19 mouse cellular contexts compared by ENCODE assay signal in genomic region chr2:60851057-60851718, GRCm38 (mm10).
DNase-seq lines count a peak whose midpoint lies in the region; ATAC-seq and TF ChIP-seq lines count a peak whose summit lies in the region.
"Had no signal": no experiment of that assay in that cellular context is flagged by ENCODE, and none has a peak within 500 bp of the region (broad histone marks: within the 10 kb centered on the region; RNA-seq: fewer than 3 reads in every experiment).

No protein-coding gene starts in this region.

- TF ChIP-seq CTCF in gastrocnemius, adult 2 months (IDR thresholded peaks at IDR 0.05) = no peak
- no peak for TF ChIP-seq CTCF in stomach, postnatal 0 days (IDR thresholded peaks at IDR 0.05; ENCODE audit: low read depth)

- peaks cover 44% of the 10 kb centered on the region for H3K4me1 ChIP-seq in lung, embryonic 16.5 days (replicated peaks; ENCODE audit: control insufficient read depth, insufficient read depth, low read length)
- H3K4me1 ChIP-seq in stomach, postnatal 0 days (replicated peaks; ENCODE audit: control insufficient read depth, insufficient read depth) = peaks cover 2% of the 10 kb centered on the region; the same call in 1 of the 2 replicates

- H3K27me3 ChIP-seq in lung, embryonic 16.5 days (ENCODE audit: control insufficient read depth, insufficient read depth, low read depth, low read length) = no peaks in the 10 kb centered on the region
- H3K27me3 ChIP-seq in stomach, postnatal 0 days (ENCODE audit: control insufficient read depth, insufficient read depth, low read length) = no peaks in the 10 kb centered on the region
- H3K27me3 ChIP-seq: liver, embryonic 12.5 days; midbrain, embryonic 13.5 days had no signal

- peak overlapping the region; percentile 35 for H3K27ac ChIP-seq in gastrocnemius, adult 2 months
- H3K27ac ChIP-seq in lung, embryonic 16.5 days (ENCODE audit: low read length) = peak overlapping the region; percentile 31
- 0 out of 2 replicates have a peak overlapping the region, but pooled peaks have one; percentile 49 for H3K27ac ChIP-seq in stomach, postnatal 0 days (replicated peaks)
- H3K27ac ChIP-seq: hindbrain, postnatal 0 days; liver, embryonic 12.5 days; midbrain, embryonic 13.5 days had no signal

- no peaks in the 10 kb centered on the region for H3K36me3 ChIP-seq in lung, embryonic 16.5 days (ENCODE audit: control insufficient read depth, insufficient read depth, low read length)
- H3K36me3 ChIP-seq in stomach, postnatal 0 days (ENCODE audit: control insufficient read depth, insufficient read depth, low read length) = no peaks in the 10 kb centered on the region
- H3K36me3 ChIP-seq: liver, embryonic 12.5 days; midbrain, embryonic 13.5 days had no signal

- peak overlapping the region; percentile 22; the same call in 1 of the 2 replicates for H3K4me2 ChIP-seq in lung, embryonic 16.5 days (ENCODE audit: low read depth, low read length)
- no peak overlapping the region for H3K4me2 ChIP-seq in stomach, postnatal 0 days (replicated peaks; ENCODE audit: low read depth)
- H3K4me2 ChIP-seq: liver, embryonic 12.5 days; midbrain, embryonic 13.5 days had no signal

- no peak for TF ChIP-seq EP300 in stomach, postnatal 0 days (optimal IDR thresholded peaks at IDR 0.05)

- no peak for DNase-seq in gastrocnemius, adult 2 months
- DNase-seq in gastrocnemius, postnatal 25 days = no peak
- DNase-seq in lung, adult 18-20 months = peak; percentile 78 to 85
- no peak for DNase-seq in lung, postnatal 14 days
- DNase-seq in stomach, postnatal 0 days (ENCODE audit: low spot score) = no peak
- DNase-seq in left cerebral cortex, adult 11 months (ENCODE audit: low spot score) = no peak
- DNase-seq in MN1 (ENCODE audit: low spot score) = no peak
- DNase-seq: adrenal gland, postnatal 36 days; cerebellum, adult 2 months; gastrocnemius, postnatal 10 days; kidney, adult 11 months; kidney, postnatal 36 days; layer of hippocampus, adult 9-11 months; retina, postnatal 1 day had no signal

- intact Hi-C loops in gastrocnemius, adult 2 months (cut with DNase I) = loop anchor here (5.0 kb wide), 2 partner anchors 49 to 51 kb away; no protein-coding TSS in a partner anchor

- ATAC-seq in lung, embryonic 16.5 days (ENCODE audit: low read depth) = peak; percentile 69
- no peak for ATAC-seq in stomach, postnatal 0 days (ENCODE audit: low FRiP score, low TSS enrichment)
- ATAC-seq: forebrain, embryonic 16.5 days; hindbrain, postnatal 0 days; liver, embryonic 12.5 days; midbrain, embryonic 13.5 days had no signal

- H3K9me3 ChIP-seq in lung, embryonic 16.5 days (ENCODE audit: control insufficient read depth, low read length) = no peaks in the 10 kb centered on the region
- H3K9me3 ChIP-seq in stomach, postnatal 0 days (ENCODE audit: control insufficient read depth, low read length) = no peaks in the 10 kb centered on the region
- H3K9me3 ChIP-seq: liver, embryonic 12.5 days; midbrain, embryonic 13.5 days had no signal

- H3K4me3 ChIP-seq in gastrocnemius, adult 2 months = peak overlapping the region; percentile 41
- H3K4me3 ChIP-seq in lung, embryonic 16.5 days (ENCODE audit: low read length) = no peak overlapping the region
- no peak overlapping the region for H3K4me3 ChIP-seq in stomach, postnatal 0 days (ENCODE audit: low read depth, low read length)
- H3K4me3 ChIP-seq: liver, embryonic 12.5 days; midbrain, embryonic 13.5 days had no signal

- H3K9ac ChIP-seq in lung, embryonic 16.5 days (ENCODE audit: low read length) = no peak overlapping the region
- no peak overlapping the region for H3K9ac ChIP-seq in stomach, postnatal 0 days (ENCODE audit: low read length)
- H3K9ac ChIP-seq: liver, embryonic 12.5 days; midbrain, embryonic 13.5 days had no signal

- WGBS in lung, embryonic 16.5 days = 37% methylated on average over 14 of the region's 14 CpGs
- WGBS in stomach, postnatal 0 days = 36% methylated on average over 14 of the region's 14 CpGs

Comparison
In these comparisons a context has a peak if more than half of its experiments do, and no peak if none do; other contexts are left out.
1. DNase-seq: peak in lung, adult 18-20 months (2 of 2); none in gastrocnemius, adult 2 months (single experiment), gastrocnemius, postnatal 25 days (single experiment), lung, postnatal 14 days (single experiment), stomach, postnatal 0 days (single experiment), left cerebral cortex, adult 11 months (single experiment) and MN1 (single experiment).
2. Peak in every context shown above with its lines, with median percentiles within 50 percentile points of each other: H3K27ac ChIP-seq.